In the genomic region with DNA sequence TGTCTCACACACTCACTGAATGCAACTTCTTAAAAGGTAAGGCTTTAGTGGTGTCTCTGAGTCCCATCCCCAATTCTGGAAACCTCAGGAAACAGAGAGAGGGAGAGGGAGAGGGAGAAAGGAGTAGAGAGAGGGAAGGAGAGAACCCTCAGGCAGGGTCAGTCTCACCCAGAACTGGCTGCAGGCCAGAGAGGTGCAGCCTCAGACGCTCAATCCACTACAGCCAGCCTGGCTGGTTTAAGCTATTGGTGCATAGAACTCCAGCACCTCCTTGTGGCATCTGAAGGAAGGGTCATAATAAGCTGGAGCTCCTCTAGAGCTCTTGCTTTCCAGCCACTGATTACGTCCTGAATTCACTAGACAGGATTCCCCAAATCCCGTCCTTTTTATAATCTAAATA, we compare ENCODE assay signal across 8 mouse cellular contexts. TPM values are rescaled to one million over a fixed set of nuclear protein-coding genes. Genes with fewer than 3 reads are reported as not detected.
DNase-seq lines count a peak whose midpoint lies in the region; ATAC-seq and TF ChIP-seq lines count a peak whose summit lies in the region.

No protein-coding gene starts in this region.

- no peaks in the 10 kb centered on the region for H3K27me3 ChIP-seq in kidney, adult 2 months (replicated peaks; ENCODE audit: control insufficient read depth, insufficient read depth, low read length)
- H3K27me3 ChIP-seq in liver, embryonic 13.5 days = peaks cover 20% of the 10 kb centered on the region
- no peaks in the 10 kb centered on the region for H3K27me3 ChIP-seq in neural tube, embryonic 14.5 days (ENCODE audit: control insufficient read depth, insufficient read depth, low read length)

- H3K9ac ChIP-seq in liver, embryonic 13.5 days = no peak overlapping the region
- H3K9ac ChIP-seq in neural tube, embryonic 14.5 days (replicated peaks; ENCODE audit: low read depth, low read length) = no peak overlapping the region

- peaks cover 3% of the 10 kb centered on the region for H3K4me1 ChIP-seq in cortical plate, adult 2 months (ENCODE audit: control insufficient read depth, insufficient read depth, low read length)
- peaks cover 5% of the 10 kb centered on the region; the same call in 1 of the 2 replicates for H3K4me1 ChIP-seq in kidney, adult 2 months (ENCODE audit: control insufficient read depth, insufficient read depth, low read length)
- peaks cover 38% of the 10 kb centered on the region for H3K4me1 ChIP-seq in liver, embryonic 13.5 days (replicated peaks)
- H3K4me1 ChIP-seq in neural tube, embryonic 14.5 days (ENCODE audit: control insufficient read depth, insufficient read depth, low read length) = no peaks in the 10 kb centered on the region

- H3K27ac ChIP-seq in cortical plate, adult 2 months (ENCODE audit: insufficient read depth, low read length) = no peak overlapping the region
- peak overlapping the region; percentile 36; the same call in 1 of the 2 replicates for H3K27ac ChIP-seq in kidney, adult 2 months (ENCODE audit: insufficient read depth, low read depth, low read length)
- no peak overlapping the region for H3K27ac ChIP-seq in liver, embryonic 13.5 days
- no peak overlapping the region for H3K27ac ChIP-seq in neural tube, embryonic 14.5 days (ENCODE audit: low read depth, low read length)

- peak; percentile 73 for TF ChIP-seq CTCF in cortical plate, adult 2 months (IDR thresholded peaks at IDR 0.05; ENCODE audit: extremely low read depth, insufficient read depth, low read length)
- TF ChIP-seq CTCF in kidney, adult 2 months (conservative IDR thresholded peaks at IDR 0.05; ENCODE audit: insufficient read depth, insufficient read length, low read depth, low read length) = peak; percentile 90

- 12% methylated on average over 3 of the region's 3 CpGs for WGBS in kidney, adult 2 months
- 21% methylated on average over 3 of the region's 3 CpGs for WGBS in liver, embryonic 13.5 days (ENCODE audit: insufficient replicate concordance)
- WGBS in neural tube, embryonic 14.5 days = 24% methylated on average over 3 of the region's 3 CpGs

- no peak for TF ChIP-seq POLR2A in cortical plate, adult 2 months (IDR thresholded peaks at IDR 0.05; ENCODE audit: extremely low read depth, insufficient read depth, low read length)
- TF ChIP-seq POLR2A in kidney, adult 2 months (IDR thresholded peaks at IDR 0.05; ENCODE audit: low read depth, low read length) = no peak

- no peaks in the 10 kb centered on the region for H3K9me3 ChIP-seq in liver, embryonic 13.5 days (replicated peaks)
- no peaks in the 10 kb centered on the region for H3K9me3 ChIP-seq in neural tube, embryonic 14.5 days (ENCODE audit: control insufficient read depth, low read length)

- peak; percentile 80 for ATAC-seq in CD4-positive, CD25-positive, alpha-beta regulatory T cell, adult 4 months
- 0 out of 2 replicates have a peak, but pooled peaks have one; percentile 35 for ATAC-seq in liver, embryonic 13.5 days (ENCODE audit: low read depth)
- ATAC-seq in neural tube, embryonic 14.5 days (ENCODE audit: low read depth) = peak; percentile 68; the same call in 1 of the 2 replicates

- H3K4me3 ChIP-seq in cortical plate, adult 2 months (ENCODE audit: insufficient read depth, low read length) = no peak overlapping the region
- no peak overlapping the region for H3K4me3 ChIP-seq in kidney, adult 2 months (ENCODE audit: insufficient read depth, low read depth, low read length)
- no peak overlapping the region for H3K4me3 ChIP-seq in liver, embryonic 13.5 days (replicated peaks)
- no peak overlapping the region for H3K4me3 ChIP-seq in neural tube, embryonic 14.5 days (ENCODE audit: low read depth, low read length)

- no peak overlapping the region for H3K4me2 ChIP-seq in liver, embryonic 13.5 days
- no peak overlapping the region for H3K4me2 ChIP-seq in neural tube, embryonic 14.5 days (ENCODE audit: low read depth, low read length)

- peak; percentile 74 for DNase-seq in R1 (ENCODE audit: low read depth, low spot score)
- peak; percentile 61 for DNase-seq in heart, adult 8-10 months (ENCODE audit: low spot score)
- DNase-seq in kidney, adult 2 months = peak; percentile 88
- DNase-seq in liver, embryonic 13.5 days = peak; percentile 40
- peak; percentile 47 for DNase-seq in urinary bladder, postnatal 25 days (ENCODE audit: low spot score)

- no peaks in the 10 kb centered on the region for H3K36me3 ChIP-seq in kidney, adult 2 months (ENCODE audit: control insufficient read depth, insufficient read depth, low read length)
- H3K36me3 ChIP-seq in liver, embryonic 13.5 days = peaks cover 38% of the 10 kb centered on the region
- peaks cover 22% of the 10 kb centered on the region for H3K36me3 ChIP-seq in neural tube, embryonic 14.5 days (ENCODE audit: control insufficient read depth, insufficient read depth, low read length)

RNA-seq across cellular contexts. Expression of gene Tagln, which starts 1.0 kb away (rescaled TPM):
- 1 to 10 TPM; 1.1 to 1.6 TPM for polyA plus RNA-seq in CD4-positive, CD25-positive, alpha-beta regulatory T cell, adult 4 months (2017; shearing (Covaris generic))
- 16.0 and 18.3 TPM in 2 replicates for polyA plus RNA-seq in cortical plate, adult 2 months (2012; rRNA removed)
- total RNA-seq in heart, adult 8-10 months (2022) = 10 to 100 TPM; 33.4 to 69.1 (median 50.0) TPM
- polyA plus RNA-seq in kidney, adult 2 months (2012; rRNA removed) = 50.3 and 93.5 TPM in 2 replicates
- 7.5 and 8.0 TPM in 2 replicates for polyA plus RNA-seq in liver, embryonic 13.5 days (2015; fragmentation: Nextera tagmentation; extraction: Ambion mirVana)
- 5.2 and 5.5 TPM in 2 replicates for polyA plus RNA-seq in neural tube, embryonic 14.5 days (2014; fragmentation: Nextera tagmentation; extraction: Ambion mirVana)

RNA-seq across cellular contexts. Expression of gene Sidt2, which starts 18.2 kb away (rescaled TPM):
- polyA plus RNA-seq in CD4-positive, CD25-positive, alpha-beta regulatory T cell, adult 4 months (2017; shearing (Covaris generic)) = 10 to 100 TPM; 40.5 to 47.2 TPM
- polyA plus RNA-seq in cortical plate, adult 2 months (2012; rRNA removed) = 103 and 117 TPM in 2 replicates
- 10 to 100 TPM; 62.1 to 77.4 (median 69.0) TPM for total RNA-seq in heart, adult 8-10 months (2022)
- polyA plus RNA-seq in kidney, adult 2 months (2012; rRNA removed) = 345 and 570 TPM in 2 replicates
- polyA plus RNA-seq in liver, embryonic 13.5 days (2015; fragmentation: Nextera tagmentation; extraction: Ambion mirVana) = 17.7 and 19.6 TPM in 2 replicates
- polyA plus RNA-seq in neural tube, embryonic 14.5 days (2014; fragmentation: Nextera tagmentation; extraction: Ambion mirVana) = 45.7 and 52.0 TPM in 2 replicates

RNA-seq across cellular contexts. Expression of gene Rnf214, which starts 30.2 kb away (rescaled TPM):
- polyA plus RNA-seq in CD4-positive, CD25-positive, alpha-beta regulatory T cell, adult 4 months (2017; shearing (Covaris generic)) = 10 to 100 TPM; 32.7 to 34.0 TPM
- polyA plus RNA-seq in cortical plate, adult 2 months (2012; rRNA removed) = 44.3 and 45.6 TPM in 2 replicates
- total RNA-seq in heart, adult 8-10 months (2022) = 10 to 100 TPM; 32.6 to 36.7 (median 34.0) TPM
- polyA plus RNA-seq in kidney, adult 2 months (2012; rRNA removed) = 17.0 and 20.7 TPM in 2 replicates
- 13.3 and 17.0 TPM in 2 replicates for polyA plus RNA-seq in liver, embryonic 13.5 days (2015; fragmentation: Nextera tagmentation; extraction: Ambion mirVana)
- polyA plus RNA-seq in neural tube, embryonic 14.5 days (2014; fragmentation: Nextera tagmentation; extraction: Ambion mirVana) = 101 and 132 TPM in 2 replicates

RNA-seq across cellular contexts. Expression of gene Pcsk7, which starts 30.6 kb away (rescaled TPM):
- polyA plus RNA-seq in CD4-positive, CD25-positive, alpha-beta regulatory T cell, adult 4 months (2017; shearing (Covaris generic)) = 10 to 100 TPM; 18.3 to 38.1 TPM
- 28.2 and 30.5 TPM in 2 replicates for polyA plus RNA-seq in cortical plate, adult 2 months (2012; rRNA removed)
- total RNA-seq in heart, adult 8-10 months (2022) = 10 to 100 TPM; 12.9 to 15.7 (median 14.6) TPM
- 32.0 and 53.8 TPM in 2 replicates for polyA plus RNA-seq in kidney, adult 2 months (2012; rRNA removed)
- polyA plus RNA-seq in liver, embryonic 13.5 days (2015; fragmentation: Nextera tagmentation; extraction: Ambion mirVana) = 7.4 and 7.7 TPM in 2 replicates
- 16.5 and 19.1 TPM in 2 replicates for polyA plus RNA-seq in neural tube, embryonic 14.5 days (2014; fragmentation: Nextera tagmentation; extraction: Ambion mirVana)
